Mouse (Mus musculus): ENCODE data around the gene Olfr768.
"Not testable (repeated sequence)": the region's sequence is repeated elsewhere in the genome, so short reads cannot be mapped to it uniquely, and the experiment has no call there.

Gene Olfr768

GRCm38 (mm10) chr10:129099275-129099674 is at the start of gene Olfr768:
TSS of gene Olfr768 (minus strand) at chr10:129099375.
- no peak for DNase-seq (ENCODE audit: inconsistent ontology term)

- DNase-seq (ENCODE audit: inconsistent ontology term): peak; percentile 52
Observed at GRCm38 (mm10) chr10:129138898-129139297, 39.7 kb upstream of the Olfr768 start, which contains the start of gene Olfr770. TSS of gene Olfr770 (minus strand) at chr10:129138998.

GRCm38 (mm10) chr10:129117761-129118160 is 18.6 kb upstream of the Olfr768 start, which contains the start of gene Olfr769:
TSS of gene Olfr769 (minus strand) at chr10:129117861.
- no peak for DNase-seq (ENCODE audit: inconsistent ontology term)

GRCm38 (mm10) chr10:129115146-129115545 is 16.0 kb upstream of the Olfr768 start:
- DNase-seq (ENCODE audit: inconsistent ontology term): no peak

GRCm38 (mm10) chr10:129101231-129101630 is 2.1 kb upstream of the Olfr768 start:
- peak; percentile 21 for DNase-seq (ENCODE audit: inconsistent ontology term)

- not testable (repeated sequence) for DNase-seq (ENCODE audit: inconsistent ontology term)
Observed at GRCm38 (mm10) chr10:129082810-129083209, 16.4 kb downstream of the Olfr768 start, which contains the start of gene Olfr767. TSS of gene Olfr767 (minus strand) at chr10:129082910.

- DNase-seq (ENCODE audit: inconsistent ontology term): no peak
Observed at GRCm38 (mm10) chr10:129068877-129069276, 30.3 kb downstream of the Olfr768 start, which contains the start of gene Olfr766-ps1. TSS of gene Olfr766-ps1 (minus strand) at chr10:129068977.

- not testable (repeated sequence) for DNase-seq (ENCODE audit: inconsistent ontology term)
Observed at GRCm38 (mm10) chr10:129049898-129050297, 49.3 kb downstream of the Olfr768 start, which contains the start of gene Olfr765. TSS of gene Olfr765 (minus strand) at chr10:129049998.
